Mouse (Mus musculus): Measurements from ENCODE around the gene H2-DMb2.

H2-DMb2 gene

GRCm38 (mm10) chr17:34143033-34143432 lies at the start of gene H2-DMb2:
Gene H2-DMb2 (plus strand): TSS chr17:34143307.
- DNase-seq: peak; percentile 57

GRCm38 (mm10) chr17:34094283-34095035 lies 48.6 kb upstream of the H2-DMb2 start:
- no peak for DNase-seq

DNA sequence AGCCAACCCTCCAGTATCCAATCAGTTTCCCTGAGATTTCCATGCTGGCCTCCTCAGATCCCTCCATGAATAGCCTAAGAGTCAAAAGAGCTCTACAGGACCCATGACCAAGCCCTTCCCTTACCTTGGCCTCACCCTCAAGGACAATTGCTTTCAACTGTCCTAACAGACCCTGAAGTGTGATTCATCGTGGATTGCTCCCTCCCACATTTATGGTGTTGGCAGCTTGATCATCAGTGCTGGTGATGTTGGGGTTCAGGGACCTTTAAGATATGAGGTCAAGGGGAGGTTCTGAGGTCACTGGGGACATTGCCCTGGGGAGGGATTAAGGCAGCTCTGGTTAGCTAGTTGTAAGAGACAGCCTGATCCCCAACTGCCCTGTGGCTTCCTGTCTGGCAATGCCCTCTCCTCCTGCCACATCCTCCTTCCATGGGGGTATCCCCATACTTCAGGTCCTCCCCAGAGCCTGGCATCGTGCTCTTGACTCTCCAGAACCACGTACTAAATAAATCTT lies 46.6 kb upstream of the H2-DMb2 start:
- no peak for DNase-seq

DNA sequence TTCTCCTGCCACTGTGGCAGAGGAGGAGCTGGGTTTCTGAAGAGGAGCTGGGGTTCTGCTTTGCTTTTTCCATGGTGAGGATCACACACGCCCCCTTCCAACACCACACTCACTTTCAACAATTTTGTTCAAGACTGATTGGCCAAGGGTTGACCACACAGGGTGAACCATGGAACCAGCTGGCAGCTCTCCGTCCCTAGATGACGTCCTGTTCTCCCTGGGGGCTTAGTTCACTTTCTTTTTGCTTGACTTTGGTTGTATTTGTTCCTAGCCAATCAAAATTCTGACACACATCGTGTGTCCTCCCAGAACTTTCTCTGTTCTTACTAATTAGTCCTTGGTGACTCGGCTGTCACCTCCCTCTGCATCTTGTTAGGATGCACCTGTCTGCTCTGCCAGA lies 45.8 kb upstream of the H2-DMb2 start:
- no peak for DNase-seq

DNA sequence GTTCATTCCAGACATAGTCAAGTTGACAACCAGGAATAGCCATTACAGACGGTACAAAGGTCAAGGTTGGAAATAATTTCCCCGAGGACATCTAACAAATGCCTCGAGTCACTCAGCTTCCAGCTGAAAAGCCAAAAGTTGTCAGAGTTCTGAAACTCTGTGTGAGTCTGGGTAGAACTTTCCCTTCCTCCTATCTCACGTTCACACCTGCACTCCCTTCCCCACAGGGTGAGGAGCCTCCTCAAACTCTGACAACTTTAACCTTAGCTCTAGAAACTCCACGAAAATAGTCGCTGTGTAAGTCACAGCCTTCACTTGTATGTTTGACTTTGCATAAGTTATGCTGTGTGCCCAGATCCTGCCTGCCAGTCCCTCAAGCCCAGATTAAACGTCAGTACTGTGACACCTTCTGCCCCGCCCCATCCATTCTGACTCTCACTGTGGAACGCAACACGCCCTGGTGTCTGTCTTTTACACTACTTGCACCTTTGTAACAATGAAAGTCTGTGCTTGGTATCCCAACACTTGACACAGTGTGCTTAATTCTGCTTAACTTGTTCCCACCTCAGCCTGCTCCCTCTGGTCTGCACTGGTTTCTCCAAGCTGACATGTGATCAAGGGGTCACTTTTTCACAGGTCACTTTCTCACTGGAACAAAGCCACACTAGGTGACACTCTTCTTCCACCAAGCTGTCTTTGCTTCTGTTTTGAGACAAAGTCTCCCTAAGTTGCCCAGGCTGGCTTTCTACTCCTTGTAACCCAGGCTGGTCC lies 44.2 kb upstream of the H2-DMb2 start:
- no peak for DNase-seq

GRCm38 (mm10) chr17:34099531-34099930 lies 43.6 kb upstream of the H2-DMb2 start:
- DNase-seq: peak; percentile 74

DNA sequence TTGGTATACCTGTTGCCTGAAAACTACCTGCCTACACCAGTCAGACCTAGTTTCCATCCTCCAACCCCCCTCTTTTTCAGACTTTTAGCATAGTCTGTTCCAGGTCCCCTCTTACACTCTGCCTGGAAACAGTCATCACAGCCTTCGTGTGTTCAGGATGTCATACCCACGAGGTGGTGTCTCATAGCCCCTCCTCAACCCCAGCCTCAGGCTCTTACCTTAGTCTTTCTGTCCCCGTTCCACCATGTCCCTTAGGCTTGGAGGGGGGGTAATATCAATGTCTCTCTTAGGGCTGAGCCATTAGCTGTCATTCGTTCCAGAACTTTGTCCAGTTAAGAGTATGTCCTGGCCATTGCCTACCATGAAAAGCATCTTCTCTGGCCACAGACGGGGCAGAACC lies 41.9 kb upstream of the H2-DMb2 start:
- DNase-seq: no peak

DNA sequence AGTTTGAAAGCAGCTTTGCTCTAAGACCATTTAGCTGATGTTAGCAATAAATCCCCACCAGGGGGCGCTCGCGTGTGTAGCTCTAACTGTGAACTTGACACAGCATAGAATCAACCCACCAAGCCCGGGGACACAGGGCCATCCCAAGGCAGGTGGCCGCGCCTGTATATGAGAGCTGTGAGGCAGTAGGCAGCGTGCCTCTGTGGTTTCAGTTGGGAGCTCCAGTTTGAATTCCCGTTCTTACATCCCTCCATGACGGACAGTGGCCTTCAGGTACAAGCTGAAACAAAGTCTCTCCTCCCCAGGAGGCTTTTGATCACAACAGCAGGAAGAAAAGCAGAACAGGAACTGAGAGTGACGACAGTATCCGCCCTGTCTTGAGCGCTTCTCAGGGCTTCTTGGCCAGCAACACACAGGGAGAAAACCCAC lies 41.5 kb upstream of the H2-DMb2 start:
- DNase-seq: peak; percentile 93

GRCm38 (mm10) chr17:34102831-34103230 lies 40.3 kb upstream of the H2-DMb2 start:
- DNase-seq: no peak

- DNase-seq: no peak
These were observed 38.3 kb upstream of the H2-DMb2 start for GRCm38 (mm10) chr17:34104804-34105203.

- DNase-seq: no peak
These were observed 36.6 kb upstream of the H2-DMb2 start for GRCm38 (mm10) chr17:34106555-34106954.

DNA sequence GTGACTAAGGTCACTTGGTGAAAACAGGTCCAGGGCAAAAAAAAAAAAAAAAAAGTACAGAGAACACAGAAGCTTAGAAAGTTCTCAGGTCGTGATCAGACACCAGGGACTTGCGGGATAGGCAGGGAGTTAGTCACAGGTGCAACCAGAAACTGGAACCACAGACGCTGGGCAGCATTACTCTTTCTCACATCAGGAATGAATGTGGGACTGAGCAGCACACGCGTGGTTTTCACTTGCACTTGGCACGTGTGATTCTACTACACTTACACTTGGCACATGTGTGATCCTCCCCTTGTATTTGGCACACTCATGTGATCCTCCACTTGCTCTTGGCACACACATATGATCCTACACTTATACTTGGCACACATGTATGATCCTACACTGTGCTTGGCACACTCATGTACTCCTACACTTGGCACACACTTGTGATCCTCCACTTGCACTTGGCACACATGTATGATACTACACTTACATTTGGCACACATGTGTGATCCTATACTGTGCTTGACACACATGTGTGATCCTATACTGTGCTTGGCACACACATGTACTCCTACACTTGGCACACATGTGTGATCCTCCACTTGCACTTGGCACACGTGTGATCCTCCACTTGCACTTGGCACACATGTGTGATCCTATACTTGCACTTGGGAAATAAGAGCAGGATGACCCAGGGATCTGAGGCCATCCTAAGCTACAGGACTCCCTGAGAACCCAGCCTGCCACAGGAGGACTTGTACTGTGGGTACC lies 35.8 kb upstream of the H2-DMb2 start:
- no peak for DNase-seq

- no peak for DNase-seq
These were observed 34.6 kb upstream of the H2-DMb2 start for GRCm38 (mm10) chr17:34108460-34108859.

DNA sequence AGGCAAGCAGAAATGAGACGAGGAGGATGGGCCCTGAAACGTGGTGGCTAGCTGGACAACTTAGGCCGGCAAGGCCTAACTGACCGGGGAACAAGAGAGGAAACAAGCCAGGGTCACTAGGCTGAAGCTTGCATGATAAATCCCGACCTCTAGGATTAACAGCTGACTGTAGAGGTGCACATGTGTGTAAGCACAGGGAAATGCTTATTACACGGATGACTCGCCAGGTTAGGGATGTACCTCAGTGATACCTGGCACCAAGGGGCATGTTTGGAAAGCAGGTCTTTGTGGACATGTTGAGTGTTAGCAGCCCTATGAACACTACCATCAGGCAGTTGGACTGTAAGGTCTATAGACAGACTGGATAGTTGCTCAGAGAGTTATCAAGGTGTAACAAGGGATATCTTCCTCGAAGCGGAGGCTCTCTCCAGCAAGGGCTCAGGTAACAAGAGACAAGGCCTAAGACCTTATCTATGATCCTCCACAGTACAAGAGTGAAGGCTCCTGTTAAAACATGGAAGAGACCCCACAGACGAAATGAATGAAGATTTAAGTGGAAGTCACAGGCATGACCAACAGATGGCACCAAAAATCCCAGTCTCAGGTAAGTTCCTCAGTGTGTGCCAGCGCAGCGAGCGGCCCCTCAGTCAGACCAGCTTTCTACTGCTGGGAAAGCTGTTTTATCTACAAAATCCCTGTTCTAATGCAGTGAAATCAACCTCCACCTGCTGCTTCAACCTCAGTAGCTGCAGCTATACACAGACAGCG lies 33.9 kb upstream of the H2-DMb2 start:
- peak; percentile 39 for DNase-seq

GRCm38 (mm10) chr17:34109806-34110195 lies 33.3 kb upstream of the H2-DMb2 start:
- DNase-seq: no peak

GRCm38 (mm10) chr17:34110309-34110708 lies 32.8 kb upstream of the H2-DMb2 start:
- no peak for DNase-seq

DNA sequence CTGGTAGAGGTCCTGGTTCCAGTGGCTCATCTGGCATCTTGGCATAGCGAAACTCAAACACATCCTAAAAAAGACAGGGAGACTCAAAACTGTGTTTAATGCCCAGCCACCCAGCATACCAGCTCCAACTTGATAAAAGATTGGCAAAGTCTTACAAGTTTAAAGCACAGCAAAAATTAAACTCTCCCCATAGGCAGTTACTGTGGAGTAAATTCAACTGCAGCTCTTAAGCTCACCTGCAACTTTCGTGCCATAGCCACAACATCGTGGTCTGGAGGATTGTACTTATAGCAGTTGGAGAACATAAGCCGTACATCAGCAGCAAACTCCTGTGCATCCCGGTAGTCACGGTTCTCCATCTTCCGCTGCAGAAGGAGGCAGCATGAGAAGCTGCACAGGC lies 29.0 kb upstream of the H2-DMb2 start:
- DNase-seq: no peak

DNA sequence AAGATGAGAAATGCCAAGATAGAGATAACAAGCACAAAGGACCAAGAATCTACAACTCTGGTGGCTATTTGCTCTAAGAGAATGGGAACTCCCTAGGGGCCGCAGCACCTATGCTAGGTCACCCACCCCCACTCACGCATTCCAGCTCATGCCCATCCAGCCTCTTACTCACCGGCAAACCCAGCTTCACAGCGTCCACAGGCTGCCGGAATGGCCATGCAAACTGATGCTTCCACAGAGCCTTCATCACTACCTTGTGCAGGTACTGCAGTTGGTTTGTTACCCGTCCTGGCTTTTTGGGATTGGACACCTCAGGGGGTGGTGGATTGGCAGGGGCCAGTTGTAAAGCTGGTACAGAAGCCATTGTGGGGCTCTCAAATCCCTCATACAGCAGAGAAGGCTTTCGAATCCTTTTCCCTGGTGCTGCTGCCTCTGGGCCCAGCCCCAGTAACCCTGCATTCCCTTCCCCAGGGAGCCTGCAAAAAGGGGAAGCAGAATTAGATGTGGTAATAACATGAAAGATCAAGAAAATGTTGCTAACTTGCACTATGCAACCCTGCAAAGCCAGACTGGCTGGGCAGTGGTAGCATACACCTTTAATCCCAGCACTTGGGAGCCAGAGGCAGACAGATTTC lies 26.3 kb upstream of the H2-DMb2 start:
- no peak for DNase-seq

GRCm38 (mm10) chr17:34117421-34118112 lies 25.5 kb upstream of the H2-DMb2 start:
- DNase-seq: no peak

- DNase-seq: peak; percentile 48
These were observed 24.8 kb upstream of the H2-DMb2 start for GRCm38 (mm10) chr17:34118113-34118872.

DNA sequence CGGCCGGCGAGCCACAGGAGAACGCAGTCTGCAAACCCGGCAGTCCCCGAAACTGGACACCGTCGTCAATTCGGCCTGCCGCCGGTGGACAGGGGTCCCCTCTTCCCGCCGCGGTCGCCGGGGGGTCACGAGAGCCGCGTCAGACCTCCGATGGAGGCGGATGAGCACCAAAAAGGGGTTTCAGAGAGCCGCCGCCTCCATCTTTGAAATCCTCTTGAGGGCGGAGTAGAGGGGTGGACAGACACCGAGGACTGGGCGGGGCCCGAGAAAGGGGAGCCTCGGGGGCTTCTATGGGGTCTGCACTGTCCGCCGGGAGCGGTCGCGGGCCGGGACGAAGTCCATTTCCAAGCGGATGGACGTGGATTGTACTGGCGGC lies 24.2 kb upstream of the H2-DMb2 start:
- DNase-seq: no peak

Measured in kidney, postnatal 14 days (tissue).